ENCODE assay signal across 22 mouse cellular contexts in the genomic region with DNA sequence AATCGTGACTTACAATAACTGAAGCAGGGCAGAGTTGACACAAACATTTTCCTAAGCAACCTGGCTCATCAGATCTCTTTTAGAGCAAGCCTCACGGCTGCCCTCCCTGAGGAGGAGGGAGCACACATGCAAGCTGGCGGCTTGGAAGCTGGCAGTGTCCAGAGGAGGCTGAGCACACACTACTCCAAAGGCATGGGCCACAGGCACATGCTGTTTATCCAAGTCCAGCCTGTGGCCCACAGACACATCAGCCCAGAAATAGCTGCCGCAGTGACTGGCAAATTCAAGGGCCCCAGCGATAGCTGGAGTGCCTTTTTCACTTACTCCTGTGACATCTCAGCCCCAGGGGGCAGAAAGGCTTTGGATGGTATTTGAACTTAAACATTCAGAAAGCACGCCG.
A peak's percentile ranks its signal among the peaks of the same experiment; 100 is the strongest.
DNase-seq lines count a peak whose midpoint lies in the region; ATAC-seq lines count a peak whose summit lies in the region.
"Had no signal": no experiment of that assay in that cellular context is flagged by ENCODE, and none has a peak within 500 bp of the region (broad histone marks: within the 10 kb centered on the region; RNA-seq: fewer than 3 reads in every experiment).

No protein-coding gene starts in this region.

- peak overlapping the region; percentile 20; the same call in 1 of the 2 replicates for H3K27ac ChIP-seq in forebrain, embryonic 10.5 days
- H3K27ac ChIP-seq in forebrain, embryonic 16.5 days (ENCODE audit: low read length), result no peak overlapping the region
- H3K27ac ChIP-seq in heart, embryonic 11.5 days (ENCODE audit: low read depth, low read length), result peak overlapping the region; percentile 76
- peak overlapping the region; percentile 85 for H3K27ac ChIP-seq in heart, embryonic 16.5 days (ENCODE audit: low read length)
- H3K27ac ChIP-seq: embryonic facial prominence, embryonic 13.5 days; forebrain, embryonic 15.5 days; kidney, postnatal 0 days; limb, embryonic 13.5 days; liver, embryonic 15.5 days; macrophage; midbrain, embryonic 15.5 days had no signal

- no peak overlapping the region for H3K4me2 ChIP-seq in forebrain, embryonic 16.5 days (ENCODE audit: low read length)
- H3K4me2 ChIP-seq in heart, embryonic 11.5 days, result no peak overlapping the region
- H3K4me2 ChIP-seq in heart, embryonic 16.5 days (ENCODE audit: low read depth, low read length), result no peak overlapping the region
- H3K4me2 ChIP-seq: embryonic facial prominence, embryonic 13.5 days; forebrain, embryonic 15.5 days; limb, embryonic 13.5 days; liver, embryonic 15.5 days; midbrain, embryonic 15.5 days had no signal

- H3K9me3 ChIP-seq in forebrain, embryonic 10.5 days, result no peaks in the 10 kb centered on the region
- H3K9me3 ChIP-seq in forebrain, embryonic 16.5 days (ENCODE audit: control insufficient read depth, low read length), result no peaks in the 10 kb centered on the region
- H3K9me3 ChIP-seq in heart, embryonic 11.5 days (replicated peaks; ENCODE audit: control insufficient read depth, low read length), result no peaks in the 10 kb centered on the region
- H3K9me3 ChIP-seq in megakaryocyte, embryonic 14.5 days, result no peaks in the 10 kb centered on the region
- no peaks in the 10 kb centered on the region for H3K9me3 ChIP-seq in heart, embryonic 16.5 days (replicated peaks; ENCODE audit: control insufficient read depth, low read length)
- H3K9me3 ChIP-seq: embryonic facial prominence, embryonic 13.5 days; forebrain, embryonic 15.5 days; limb, embryonic 13.5 days; liver, embryonic 15.5 days; midbrain, embryonic 15.5 days had no signal

- ATAC-seq in forebrain, embryonic 16.5 days, result no peak
- no peak for ATAC-seq in heart, embryonic 11.5 days (replicated peaks; ENCODE audit: insufficient number of reproducible peaks, low FRiP score, low TSS enrichment)
- no peak for ATAC-seq in megakaryocyte, adult 5-6 weeks (ENCODE audit: poor library complexity, severe bottlenecking)
- ATAC-seq in heart, embryonic 16.5 days (replicated peaks; ENCODE audit: extremely low read depth, insufficient read depth, low FRiP score), result peak; percentile 66; the same call in 1 of the 2 replicates
- ATAC-seq: forebrain, embryonic 15.5 days; midbrain, embryonic 15.5 days had no signal

- H3K9ac ChIP-seq in forebrain, embryonic 16.5 days (replicated peaks; ENCODE audit: low read depth, low read length), result no peak overlapping the region
- H3K9ac ChIP-seq in heart, embryonic 11.5 days (ENCODE audit: low read depth, low read length), result no peak overlapping the region
- peak overlapping the region; percentile 27; the same call in 1 of the 2 replicates for H3K9ac ChIP-seq in heart, embryonic 16.5 days (ENCODE audit: low read length)
- H3K9ac ChIP-seq: embryonic facial prominence, embryonic 13.5 days; forebrain, embryonic 15.5 days; limb, embryonic 13.5 days; liver, embryonic 15.5 days; midbrain, embryonic 15.5 days had no signal

- H3K4me3 ChIP-seq in forebrain, embryonic 10.5 days, result no peak overlapping the region
- no peak overlapping the region for H3K4me3 ChIP-seq in forebrain, embryonic 16.5 days (replicated peaks; ENCODE audit: low read length)
- no peak overlapping the region for H3K4me3 ChIP-seq in heart, embryonic 11.5 days (ENCODE audit: low read depth, low read length)
- peak overlapping the region; percentile 85 for H3K4me3 ChIP-seq in megakaryocyte, embryonic 14.5 days (replicated peaks)
- no peak overlapping the region for H3K4me3 ChIP-seq in heart, embryonic 16.5 days (ENCODE audit: low read length)
- H3K4me3 ChIP-seq: embryonic facial prominence, embryonic 13.5 days; forebrain, embryonic 15.5 days; limb, embryonic 13.5 days; liver, embryonic 15.5 days; midbrain, embryonic 15.5 days had no signal

- H3K36me3 ChIP-seq in forebrain, embryonic 10.5 days (replicated peaks), result no peaks in the 10 kb centered on the region
- H3K36me3 ChIP-seq in forebrain, embryonic 16.5 days (ENCODE audit: control insufficient read depth, insufficient read depth), result no peaks in the 10 kb centered on the region
- H3K36me3 ChIP-seq in heart, embryonic 11.5 days (ENCODE audit: control insufficient read depth, insufficient read depth, low read length), result no peaks in the 10 kb centered on the region
- peaks cover 94% of the 10 kb centered on the region for H3K36me3 ChIP-seq in megakaryocyte, embryonic 14.5 days (replicated peaks; ENCODE audit: low read length)
- no peaks in the 10 kb centered on the region for H3K36me3 ChIP-seq in heart, embryonic 16.5 days (ENCODE audit: control insufficient read depth, insufficient read depth)
- H3K36me3 ChIP-seq: embryonic facial prominence, embryonic 13.5 days; forebrain, embryonic 15.5 days; limb, embryonic 13.5 days; liver, embryonic 15.5 days; midbrain, embryonic 15.5 days had no signal

- no peak for DNase-seq in forebrain, embryonic 10.5 days (ENCODE audit: extremely low spot score, low spot score)
- DNase-seq in heart, postnatal 10 days, result no peak
- no peak for DNase-seq in thymus, postnatal 25 days
- DNase-seq: adrenal gland, postnatal 25 days; cerebellum, adult 11-12 months; cerebellum, postnatal 14 days; kidney, adult 18-20 months; retina, postnatal 1 day; spleen, adult 18-20 months; thymus, postnatal 36 days had no signal

- WGBS in forebrain, embryonic 10.5 days, result 92% methylated on average over 7 of the region's 7 CpGs
- 74% methylated on average over 7 of the region's 7 CpGs for WGBS in forebrain, embryonic 16.5 days
- 58% methylated on average over 7 of the region's 7 CpGs for WGBS in heart, embryonic 11.5 days (ENCODE audit: insufficient replicate concordance)
- WGBS in heart, embryonic 16.5 days, result 43% methylated on average over 7 of the region's 7 CpGs

- intact Hi-C loops in heart, postnatal 10 days (cut with DNase I), result loop anchor here (2.0 kb wide), 1 partner anchor 33 kb away; no protein-coding TSS in a partner anchor

- H3K27me3 ChIP-seq in forebrain, embryonic 10.5 days (ENCODE audit: poor library complexity, severe bottlenecking), result no peaks in the 10 kb centered on the region
- no peaks in the 10 kb centered on the region for H3K27me3 ChIP-seq in forebrain, embryonic 16.5 days (replicated peaks; ENCODE audit: control insufficient read depth, insufficient read depth, low read length)
- no peaks in the 10 kb centered on the region for H3K27me3 ChIP-seq in heart, embryonic 11.5 days (ENCODE audit: control insufficient read depth, insufficient read depth, low read length)
- no peaks in the 10 kb centered on the region for H3K27me3 ChIP-seq in megakaryocyte, embryonic 14.5 days (replicated peaks)
- H3K27me3 ChIP-seq in heart, embryonic 16.5 days (ENCODE audit: control insufficient read depth, insufficient read depth, low read length), result no peaks in the 10 kb centered on the region
- H3K27me3 ChIP-seq: embryonic facial prominence, embryonic 13.5 days; forebrain, embryonic 15.5 days; limb, embryonic 13.5 days; liver, embryonic 15.5 days; midbrain, embryonic 15.5 days had no signal

- peaks cover 28% of the 10 kb centered on the region for H3K4me1 ChIP-seq in forebrain, embryonic 10.5 days
- no peaks in the 10 kb centered on the region; the same call in 1 of the 2 replicates for H3K4me1 ChIP-seq in forebrain, embryonic 16.5 days (replicated peaks; ENCODE audit: control insufficient read depth, insufficient read depth, low read length)
- peaks cover 61% of the 10 kb centered on the region for H3K4me1 ChIP-seq in heart, embryonic 11.5 days (ENCODE audit: control insufficient read depth, insufficient read depth, low read length)
- H3K4me1 ChIP-seq in megakaryocyte, embryonic 14.5 days, result peaks cover 99% of the 10 kb centered on the region
- H3K4me1 ChIP-seq in heart, embryonic 16.5 days (ENCODE audit: control insufficient read depth, insufficient read depth, low read length), result peaks cover 57% of the 10 kb centered on the region
